Mouse (Mus musculus): Measurements from ENCODE around the gene 1810062G17Rik. TPM values are rescaled to one million over a fixed set of nuclear protein-coding genes. Genes with fewer than 3 reads are reported as not detected.

Gene 1810062G17Rik
- polyA plus RNA-seq (2012; ENCODE audit: low replicate concordance) = 0.27 TPM in 1 of 2 replicates, not detected in the other

DNA sequence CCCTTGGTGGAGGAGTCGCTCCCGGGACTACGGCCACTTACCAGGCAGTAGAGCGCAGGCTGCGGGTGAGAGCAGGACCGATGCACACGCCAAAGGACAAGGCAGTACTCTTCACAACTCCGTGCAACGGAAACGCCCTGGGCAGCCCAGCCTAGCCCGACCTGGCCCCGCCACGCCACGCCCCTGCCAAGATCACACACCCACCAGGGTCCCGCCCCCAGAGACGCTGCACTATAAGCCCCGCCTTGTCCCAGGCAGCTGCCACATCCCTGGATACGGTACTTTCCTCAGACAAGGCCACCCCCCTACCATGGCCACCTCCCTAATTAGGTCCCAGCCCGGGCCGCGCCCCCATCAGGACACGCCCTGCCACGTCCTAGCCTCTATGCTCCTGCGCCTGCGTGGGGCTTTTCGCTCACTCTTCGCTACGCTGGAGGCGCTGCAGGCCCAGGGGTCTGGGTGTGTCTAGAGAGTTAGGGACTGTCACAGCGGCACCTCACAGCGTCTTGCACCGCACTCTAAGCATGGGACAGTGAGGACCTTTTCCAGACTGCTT, at the start of gene 1810062G17Rik, which contains the start of gene Anxa5:
Gene 1810062G17Rik, plus strand, starts transcription at position 406 of the 556 bp plus-strand sequence.
Gene Anxa5, minus strand, starts transcription at position 363 of the 556 bp plus-strand sequence.

DNA sequence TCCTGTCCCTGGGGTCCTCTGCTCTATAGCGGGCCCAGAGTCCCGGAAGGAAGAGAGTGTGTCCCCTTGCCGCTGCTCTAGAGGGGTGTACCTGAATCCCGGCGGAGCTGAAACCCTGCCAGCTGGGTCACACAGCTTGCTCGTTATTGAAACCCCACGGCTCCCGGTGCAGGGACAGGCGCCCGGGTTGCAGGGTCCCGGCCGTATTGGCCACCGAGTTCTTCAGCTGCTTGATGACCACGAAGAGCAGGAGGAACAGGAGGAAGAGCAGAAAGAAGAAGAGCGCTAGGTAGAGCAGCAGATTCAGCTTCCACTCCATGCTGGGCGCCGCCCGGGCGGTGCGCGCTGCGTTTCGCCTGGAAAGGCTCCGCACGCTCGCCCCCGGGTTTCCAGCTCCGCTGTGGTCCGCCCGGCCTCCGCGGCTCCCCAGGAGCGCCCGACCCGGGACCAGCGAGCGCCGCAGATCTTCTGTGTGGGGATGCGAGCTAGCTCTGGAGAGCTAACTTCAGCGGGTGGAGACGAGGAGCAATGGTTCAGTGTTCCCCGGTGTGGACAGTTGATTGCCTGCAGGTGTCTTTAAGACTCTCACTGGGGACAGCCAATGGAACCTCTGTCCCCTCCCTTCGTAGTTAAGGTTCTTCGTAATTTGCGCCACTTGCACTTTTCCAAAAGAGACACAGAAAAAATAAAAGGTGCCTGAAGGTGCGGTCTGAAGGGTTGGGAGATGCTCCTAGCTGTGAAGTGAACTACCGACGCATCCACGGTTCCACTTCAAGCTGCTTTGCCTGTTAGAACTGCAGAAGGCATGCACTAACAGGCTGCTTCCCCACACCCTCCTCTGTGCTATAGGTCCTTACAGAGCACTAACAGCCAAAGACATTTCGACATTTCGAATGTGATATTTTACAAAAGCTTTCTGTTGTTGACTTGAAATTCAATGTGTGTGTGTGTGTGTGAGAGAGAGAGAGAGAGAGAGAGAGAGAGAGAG, 45.6 kb downstream of the 1810062G17Rik start, which contains the start of gene Gm11549:
Gene Gm11549, minus strand, starts transcription at position 741 of the 988 bp plus-strand sequence.

Other genes with a start within 250 kb of the 1810062G17Rik start
- 16.9 and 31.8 TPM in 2 replicates for gene Anxa5, start within 50 bp of the 1810062G17Rik start, polyA plus RNA-seq (2012; ENCODE audit: low replicate concordance)
- not detected in 2 replicates for gene Gm11549, start 45.9 kb downstream of the 1810062G17Rik start, polyA plus RNA-seq (2012; ENCODE audit: low replicate concordance)
- 0.41 and 3.8 TPM in 2 replicates for gene Exosc9, start 76.7 kb downstream of the 1810062G17Rik start, polyA plus RNA-seq (2012; ENCODE audit: low replicate concordance)
- 270 and 326 TPM in 2 replicates for gene Ccna2, start 96.2 kb downstream of the 1810062G17Rik start, polyA plus RNA-seq (2012; ENCODE audit: low replicate concordance)
- 1.1 and 1.3 TPM in 2 replicates for gene Bbs7, start 137.5 kb downstream of the 1810062G17Rik start, polyA plus RNA-seq (2012; ENCODE audit: low replicate concordance)
- gene Trpc3, start 214.2 kb downstream of the 1810062G17Rik start, polyA plus RNA-seq (2012; ENCODE audit: low replicate concordance) = not detected in 2 replicates

Measured in leukemia stem cell, adult 10-12 weeks (primary cell).